Mouse (Mus musculus): ENCODE results near the gene Ppp1r36. TPM values are rescaled to one million over a fixed set of nuclear protein-coding genes. Genes with fewer than 3 reads are reported as not detected.

Gene Ppp1r36
- 0.02 and 0.05 TPM in 2 replicates for polyA plus RNA-seq (2012; rRNA removed)

GRCm38 (mm10) chr12:76417433-76417854 is at the start of gene Ppp1r36:
Ppp1r36 (plus strand) TSS chr12:76417538.

GRCm38 (mm10) chr12:76369206-76369977 is 47.9 kb upstream of the Ppp1r36 start, which contains the start of gene Zbtb25:
Zbtb25 (minus strand) TSS chr12:76369602.

GRCm38 (mm10) chr12:76369978-76370830 is 47.1 kb upstream of the Ppp1r36 start, which contains the start of gene Zbtb1:
Zbtb1 (plus strand) TSS chr12:76370266.

GRCm38 (mm10) chr12:76403886-76404537 is 13.3 kb upstream of the Ppp1r36 start, which contains the start of gene Hspa2:
Hspa2 (plus strand) TSS chr12:76404176.

Other genes with a start within 250 kb of the Ppp1r36 start
- 0.02 TPM in 2 replicates for gene Esr2, start 240.3 kb upstream of the Ppp1r36 start, polyA plus RNA-seq (2012; rRNA removed)
- 0.05 and 0.06 TPM in 2 replicates for gene Tex21, start 170.8 kb upstream of the Ppp1r36 start, polyA plus RNA-seq (2012; rRNA removed)
- 57.8 and 62.8 TPM in 2 replicates for gene Mthfd1, start 162.2 kb upstream of the Ppp1r36 start, polyA plus RNA-seq (2012; rRNA removed)
- 0.38 and 0.44 TPM in 2 replicates for gene Akap5, start 92.6 kb upstream of the Ppp1r36 start, polyA plus RNA-seq (2012; rRNA removed)
- 4.9 and 5.5 TPM in 2 replicates for gene Zbtb25, start 47.9 kb upstream of the Ppp1r36 start, polyA plus RNA-seq (2012; rRNA removed)
- 2.8 and 3.0 TPM in 2 replicates for gene Zbtb1, start 47.3 kb upstream of the Ppp1r36 start, polyA plus RNA-seq (2012; rRNA removed)
- gene Hspa2, start 13.4 kb upstream of the Ppp1r36 start, polyA plus RNA-seq (2012; rRNA removed), result 1.2 and 1.3 TPM in 2 replicates
- 4.5 and 5.3 TPM in 2 replicates for gene Plekhg3, start 113.4 kb downstream of the Ppp1r36 start, polyA plus RNA-seq (2012; rRNA removed)